Mouse (Mus musculus) lung, adult 2 months (tissue): ENCODE measurements around the gene Smg7. TPM values are rescaled to one million over a fixed set of nuclear protein-coding genes. Genes with fewer than 3 reads are reported as not detected.
A peak's percentile ranks its signal among the peaks of the same experiment; 100 is the strongest.

Experiments
- DNase-seq: peaks from one replicate; pipeline ENCODE4 v3.0.0; 2022
- H3K4me1 ChIP-seq: fragments of 200-500 bp; 2 replicates; pipeline ENCODE4 v1.6.1; 2011; ENCODE audit warnings: low read length; ENCODE audit not compliant: control insufficient read depth, insufficient read depth
- H3K4me3 ChIP-seq: fragments of 200-500 bp; replicated peaks from 2 replicates; pipeline ENCODE3; 2011; ENCODE audit warnings: low read depth, mild to moderate bottlenecking, control low read depth, low read length; ENCODE audit errors: extremely low read depth
- CTCF ChIP-seq: fragments of 200-500 bp; IDR thresholded peaks from 2 replicates; pipeline ENCODE4 v1.5.1; 2011; ENCODE audit warnings: mild to moderate bottlenecking, low read length, control low read depth; ENCODE audit not compliant: insufficient read depth
- POLR2A ChIP-seq: fragments of 200-500 bp; IDR thresholded peaks from 2 replicates; pipeline ENCODE4 v1.6.1; 2011; ENCODE audit warnings: low read depth, mild to moderate bottlenecking, control low read depth, low read length, borderline replicate concordance; ENCODE audit errors: extremely low read depth
- WGBS: fragments of 180-500 bp; shearing (Covaris S2); methylation state at CpG from one replicate; pipeline ENCODE4 v1.1.7; 2018; 5-methylcytosine and 5-hydroxymethylcytosine counted together
- polyA plus RNA-seq: library from polyadenylated mRNA; depleted of rRNA; stranded (reverse); fragments of >200 nt; gene quantifications from 2 replicates; pipeline ENCODE4 v1.2.3, GENCODE M21; 2012; rRNA removed

Gene Smg7
- polyA plus RNA-seq, 1 experiment = 25.8 TPM

GRCm38 (mm10) chr1:152793495-152794130, 108.8 kb downstream of the Smg7 start:
- DNase-seq = no peak
- Histone ChIP-seq H3K4me3 (no peak overlapping the region), H3K4me1 (no peaks in the 10 kb centered on the region; the same call in 1 of the 2 replicates)
- TF ChIP-seq CTCF (no peak), POLR2A (no peak)
- 72% methylated on average over 6 of the region's 6 CpGs for WGBS

GRCm38 (mm10) chr1:152792736-152793494, 109.5 kb downstream of the Smg7 start:
- TF ChIP-seq POLR2A (no peak), CTCF (no peak)
- Histone ChIP-seq H3K4me3 (no peak overlapping the region), H3K4me1 (no peaks in the 10 kb centered on the region; the same call in 1 of the 2 replicates)
- DNase-seq = no peak
- 73% methylated on average over 12 of the region's 12 CpGs for WGBS

GRCm38 (mm10) chr1:152791269-152791668, 111.2 kb downstream of the Smg7 start:
- DNase-seq = no peak
- TF ChIP-seq POLR2A = no peak
- no peak for TF ChIP-seq CTCF
- Histone ChIP-seq H3K4me1 (no peaks in the 10 kb centered on the region; the same call in 1 of the 2 replicates), H3K4me3 (no peak overlapping the region)
- 54% methylated on average over 4 of the region's 4 CpGs for WGBS

- Histone ChIP-seq H3K4me1 (no peaks in the 10 kb centered on the region; the same call in 1 of the 2 replicates), H3K4me3 (no peak overlapping the region)
- 18% methylated on average over 6 of the region's 6 CpGs for WGBS
- TF ChIP-seq CTCF = no peak
- TF ChIP-seq POLR2A = no peak
- no peak for DNase-seq
Measured at GRCm38 (mm10) chr1:152790821-152791220, 111.6 kb downstream of the Smg7 start.

- H3K4me3 ChIP-seq = no peak overlapping the region
- TF ChIP-seq POLR2A (no peak), CTCF (peak; percentile 23; the same call in 1 of the 2 replicates)
- DNase-seq = peak; percentile 28
- 36% methylated on average over 12 of the region's 12 CpGs for WGBS
- H3K4me1 ChIP-seq = no peaks in the 10 kb centered on the region; the same call in 1 of the 2 replicates
Measured at GRCm38 (mm10) chr1:152790254-152790653, 112.2 kb downstream of the Smg7 start.

- 48% methylated on average over 4 of the region's 4 CpGs for WGBS
- DNase-seq = no peak
- no peak for TF ChIP-seq POLR2A
- no peak for TF ChIP-seq CTCF
Measured at GRCm38 (mm10) chr1:152788121-152788660, 114.3 kb downstream of the Smg7 start.

More at GRCm38 (mm10) chr1:152788121-152788660, 114.3 kb downstream of the Smg7 start:
- H3K4me1 ChIP-seq = no peaks in the 10 kb centered on the region; the same call in 1 of the 2 replicates
- H3K4me3 ChIP-seq = no peak overlapping the region

Other genes starting within 250 kb of the Smg7 start
- gene Apobec4, start 152.1 kb downstream of the Smg7 start, polyA plus RNA-seq = 0.16 and 0.46 TPM in 2 replicates
- gene Rgl1, start 136.3 kb downstream of the Smg7 start, polyA plus RNA-seq = 26.5 and 35.7 TPM in 2 replicates
- gene Arpc5, start 136.1 kb downstream of the Smg7 start, polyA plus RNA-seq = 90.4 and 99.5 TPM in 2 replicates
- gene Ncf2, start 102.5 kb downstream of the Smg7 start, polyA plus RNA-seq = 10.8 and 14.4 TPM in 2 replicates
- gene Nmnat2, start 52.3 kb upstream of the Smg7 start, polyA plus RNA-seq = 6.0 and 7.6 TPM in 2 replicates